Mouse (Mus musculus) ES-E14 (cell line): ENCODE results near the gene Mypop. TPM values are rescaled to one million over a fixed set of nuclear protein-coding genes. Genes with fewer than 3 reads are reported as not detected.

Source experiments
- DNase-seq: peaks from one replicate; pipeline ENCODE4 v3.0.0-alpha.2; 2013; ENCODE audit warnings: low read depth, low spot score
- H3K27ac ChIP-seq: 2 replicates; pipeline ENCODE4 v1.5.1; 2012; ENCODE audit warnings: low read depth, mild to moderate bottlenecking, low read length, moderate library complexity, mixed read lengths; ENCODE audit not compliant: poor library complexity, insufficient read depth, severe bottlenecking
- H3K36me3 ChIP-seq: 2 replicates; pipeline ENCODE4 v1.6.1; 2012; ENCODE audit warnings: mild to moderate bottlenecking, low read length, moderate library complexity, mixed read lengths; ENCODE audit not compliant: control insufficient read depth, poor library complexity, insufficient read depth, severe bottlenecking
- H3K4me1 ChIP-seq, 2 experiments: fragments of 150-350 bp in 1 of 2; sonication (generic) in 1 of 2; 2 replicates each; pipeline ENCODE4 v1.6.1; 2012; ENCODE audit warnings: low read length in 2 of 2, mild to moderate bottlenecking in 1 of 2, mixed read lengths in 1 of 2; ENCODE audit not compliant: control insufficient read depth in 2 of 2, insufficient read depth in 2 of 2, poor library complexity in 1 of 2
- H3K4me3 ChIP-seq, 2 experiments: fragments of 150-350 bp in 1 of 2; sonication (generic) in 1 of 2; 2 replicates each; pipeline ENCODE4 v1.5.1; 2012; ENCODE audit warnings: low read length in 2 of 2, low read depth in 1 of 2, mild to moderate bottlenecking in 1 of 2, mixed read lengths in 1 of 2; ENCODE audit not compliant: insufficient read depth in 1 of 2, poor library complexity in 1 of 2, severe bottlenecking in 1 of 2
- H3K9ac ChIP-seq: 2 replicates; pipeline ENCODE4 v1.6.1; 2012; ENCODE audit warnings: low read depth, mild to moderate bottlenecking, low read length, mixed read lengths; ENCODE audit not compliant: poor library complexity, insufficient read depth, severe bottlenecking
- H3K9me3 ChIP-seq: fragments of 150-350 bp; sonication (generic); 2 replicates; pipeline ENCODE4 v1.6.1; 2012; ENCODE audit warnings: low read depth, mild to moderate bottlenecking, low read length; ENCODE audit not compliant: control insufficient read depth, insufficient read depth
- CHD2 ChIP-seq: IDR thresholded peaks from 2 replicates; pipeline ENCODE4 v1.6.1; 2014; ENCODE audit warnings: mild to moderate bottlenecking, low read depth, low read length, inconsistent platforms
- HCFC1 ChIP-seq: IDR thresholded peaks from 2 replicates; pipeline ENCODE4 v1.6.1; 2012; ENCODE audit warnings: low read length, inconsistent platforms, borderline replicate concordance; ENCODE audit not compliant: insufficient read depth
- MAFK ChIP-seq: IDR thresholded peaks from 2 replicates; pipeline ENCODE4 v1.6.1; 2014; ENCODE audit warnings: mild to moderate bottlenecking, low read depth, low read length, inconsistent platforms; ENCODE audit not compliant: insufficient read depth
- ZC3H11A ChIP-seq: IDR thresholded peaks from 2 replicates; pipeline ENCODE4 v1.6.1; 2012; ENCODE audit warnings: low read depth, mild to moderate bottlenecking, inconsistent platforms, low read length, borderline replicate concordance
- ZNF384 ChIP-seq: IDR thresholded peaks from 2 replicates; pipeline ENCODE4 v1.6.1; 2012; ENCODE audit warnings: low read depth, low read length, inconsistent platforms
- in situ Hi-C, 2 experiments: fragments of 600-800 bp; cut with MboI; formaldehyde crosslinking; loops; one replicate each; pipeline ENCODE4 v1.15.1; 2025; ENCODE audit warnings: low sequenced_read_pairs in 2 of 2, inconsistent platforms in 1 of 2; ENCODE audit not compliant: unreplicated experiment in 2 of 2
- total RNA-seq: library from RNA; depleted of rRNA; stranded (reverse); fragments of 300-350 nt; gene quantifications from 2 replicates; pipeline ENCODE4 v1.2.3, GENCODE M21; 2012

The Mypop gene
- total RNA-seq, 1 experiment = 3.1 TPM

DNA sequence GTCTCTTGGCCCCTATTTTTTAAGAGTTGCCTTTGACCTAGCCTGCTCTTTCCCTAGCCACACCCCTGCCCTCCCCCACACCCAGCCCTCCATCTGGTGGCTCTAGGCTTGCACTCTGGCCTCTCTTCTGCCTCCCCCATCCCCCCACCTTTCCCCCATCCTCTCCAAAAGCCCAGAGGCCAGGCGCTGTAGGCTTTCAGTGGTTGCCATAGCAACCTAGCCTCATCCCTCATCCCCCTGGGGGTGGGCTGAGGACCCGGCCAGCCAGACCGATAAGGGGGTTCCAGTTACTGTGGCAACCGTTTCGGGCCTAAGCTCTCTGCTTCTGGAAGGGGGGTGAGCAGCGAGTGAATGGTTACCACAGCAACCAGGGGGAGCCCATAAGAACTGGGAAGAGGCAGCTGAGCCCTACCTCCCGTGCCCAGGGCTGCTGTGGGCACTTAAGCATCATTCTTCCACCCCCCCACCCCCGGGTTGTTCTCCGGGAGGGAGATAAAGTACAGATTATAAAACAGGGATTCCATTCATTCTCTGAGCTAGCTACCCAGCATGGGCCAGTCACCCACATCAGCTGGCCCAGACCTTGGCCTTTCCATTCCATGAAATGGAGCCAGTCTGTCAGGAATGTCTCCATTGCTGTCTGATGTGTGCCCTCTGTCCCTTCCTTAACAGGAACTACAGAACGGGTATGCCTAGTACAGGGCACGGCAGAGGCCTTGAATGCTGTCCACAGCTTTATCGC lies 41.1 kb upstream of the Mypop start:
- Histone ChIP-seq H3K9ac (no peak overlapping the region), H3K36me3 (no peaks in the 10 kb centered on the region), H3K4me1 (peaks cover 0 to 25% of the 10 kb centered on the region in 2 experiments; a peak in 2 of 4 replicates), H3K9me3 (no peaks in the 10 kb centered on the region), H3K4me3 (no peak overlapping the region), H3K27ac (no peak overlapping the region)
- DNase-seq = no peak
- TF ChIP-seq HCFC1 = no peak
- TF ChIP-seq CHD2 = no peak
- TF ChIP-seq ZNF384 = no peak
- no peak for TF ChIP-seq ZC3H11A
- no peak for TF ChIP-seq MAFK
- in situ Hi-C loops = no loop called here

DNA sequence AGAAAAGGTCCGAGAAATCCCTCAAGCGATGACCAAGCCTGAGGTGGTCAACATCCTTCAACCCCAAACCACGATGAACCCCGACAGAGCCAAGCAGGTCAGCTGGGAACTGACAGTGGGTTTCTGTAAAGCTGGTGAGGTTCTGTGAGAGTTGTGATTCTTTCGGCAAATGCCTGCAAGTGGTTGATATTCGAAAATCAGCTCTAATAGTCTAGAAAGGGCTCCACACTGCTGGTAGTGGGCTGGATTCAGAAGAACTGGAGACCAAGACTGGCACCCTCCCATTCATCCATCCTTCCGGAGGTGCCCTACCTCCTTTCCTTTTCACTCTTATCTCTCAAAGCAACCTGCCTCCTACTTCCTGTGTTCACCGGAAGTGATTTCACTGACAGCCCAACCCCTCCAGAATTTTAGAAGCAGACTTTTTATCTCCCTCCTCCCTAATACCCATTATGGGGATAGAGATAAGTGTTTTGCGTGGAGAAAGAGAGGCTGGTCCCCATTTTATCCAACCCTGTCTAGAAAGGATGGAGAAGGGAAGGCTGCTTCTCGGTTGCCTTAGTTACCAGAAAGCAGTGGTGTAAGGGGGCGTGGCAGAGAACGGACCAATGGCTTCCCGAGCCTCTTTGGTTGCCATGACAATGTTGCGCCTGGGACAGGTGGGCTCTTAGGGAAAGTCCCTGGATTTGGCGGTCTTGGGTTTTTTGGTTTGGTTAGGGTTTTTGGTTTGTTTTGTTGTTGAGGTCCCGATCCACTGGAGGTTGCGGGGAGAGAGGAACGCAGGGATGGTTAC lies 40.3 kb upstream of the Mypop start:
- peak; percentile 77 for DNase-seq
- Histone ChIP-seq H3K9me3 (no peaks in the 10 kb centered on the region), H3K27ac (no peak overlapping the region), H3K4me3 (peak overlapping the region in 1 of 2 experiments; percentile 1; a peak in 2 of 4 replicates), H3K4me1 (peaks cover 0 to 25% of the 10 kb centered on the region in 2 experiments; a peak in 2 of 4 replicates), H3K9ac (no peak overlapping the region), H3K36me3 (no peaks in the 10 kb centered on the region)
- TF ChIP-seq MAFK (no peak), ZNF384 (no peak), HCFC1 (no peak), ZC3H11A (no peak), CHD2 (no peak)
- in situ Hi-C loops = no loop called here

DNA sequence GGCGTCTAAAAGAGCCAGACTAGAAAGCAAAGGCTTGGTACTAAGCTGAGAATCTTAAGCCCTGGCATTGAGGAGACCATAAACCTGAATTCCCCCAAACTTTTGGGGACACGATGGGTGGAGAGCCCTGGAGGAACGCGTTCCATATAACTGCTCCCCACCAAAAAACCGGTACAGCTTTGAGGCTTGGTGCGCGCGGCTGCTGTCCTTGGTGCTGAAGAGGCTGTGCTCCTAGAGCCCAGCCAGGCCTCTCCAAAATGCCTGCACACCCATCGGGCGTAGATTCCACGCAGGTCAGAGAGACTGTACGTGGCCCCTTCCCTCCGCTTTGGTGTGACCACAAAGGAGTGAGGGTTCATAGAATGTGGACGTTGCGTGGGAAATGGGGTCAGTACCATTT lies 39.6 kb upstream of the Mypop start:
- Histone ChIP-seq H3K9ac (no peak overlapping the region), H3K4me3 (peak overlapping the region in 1 of 2 experiments; percentile 1; a peak in 1 of 4 replicates), H3K9me3 (no peaks in the 10 kb centered on the region), H3K27ac (no peak overlapping the region), H3K36me3 (no peaks in the 10 kb centered on the region), H3K4me1 (peaks cover 0 to 25% of the 10 kb centered on the region in 2 experiments; a peak in 2 of 4 replicates)
- in situ Hi-C loops = no loop called here
- no peak for DNase-seq
- TF ChIP-seq ZNF384 = no peak
- 0 out of 2 replicates have a peak, but pooled peaks have one; percentile 47 for TF ChIP-seq HCFC1

DNA sequence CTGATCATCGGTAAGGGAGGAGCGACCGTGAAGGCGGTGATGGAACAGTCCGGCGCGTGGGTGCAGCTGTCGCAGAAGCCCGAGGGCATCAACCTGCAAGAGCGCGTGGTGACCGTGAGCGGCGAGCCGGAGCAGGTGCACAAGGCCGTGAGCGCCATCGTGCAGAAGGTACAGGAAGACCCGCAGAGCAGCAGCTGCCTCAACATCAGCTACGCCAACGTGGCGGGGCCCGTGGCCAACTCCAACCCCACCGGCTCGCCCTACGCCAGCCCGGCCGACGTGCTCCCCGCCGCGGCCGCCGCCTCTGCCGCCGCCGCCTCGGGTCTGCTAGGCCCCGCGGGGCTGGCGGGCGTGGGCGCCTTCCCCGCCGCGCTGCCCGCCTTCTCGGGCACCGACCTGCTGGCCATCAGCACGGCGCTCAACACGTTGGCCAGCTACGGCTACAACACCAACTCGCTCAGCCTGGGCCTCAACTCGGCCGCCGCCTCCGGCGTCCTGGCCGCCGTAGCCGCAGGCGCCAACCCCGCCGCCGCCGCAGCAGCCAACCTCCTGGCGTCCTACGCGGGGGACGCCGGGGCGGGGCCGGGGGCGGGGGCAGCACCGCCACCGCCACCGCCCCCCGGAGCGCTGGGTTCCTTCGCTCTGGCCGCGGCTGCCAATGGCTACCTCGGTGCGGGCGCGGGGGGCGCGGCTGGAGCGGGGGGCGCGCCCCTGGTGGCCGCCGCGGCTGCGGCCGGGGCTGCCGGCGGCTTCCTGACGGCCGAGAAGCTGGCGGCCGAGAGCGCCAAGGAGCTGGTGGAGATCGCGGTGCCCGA lies 33.3 kb upstream of the Mypop start:
- DNase-seq = peak; percentile 39
- Histone ChIP-seq H3K4me1 (peaks cover 0 to 12% of the 10 kb centered on the region in 2 experiments; a peak in 2 of 4 replicates), H3K36me3 (0 out of 2 replicates have a peak, but pooled peaks cover 2% of the 10 kb centered on the region), H3K27ac (no peak overlapping the region), H3K4me3 (peak overlapping the region; percentile 68), H3K9ac (peak overlapping the region; percentile 78), H3K9me3 (no peaks in the 10 kb centered on the region)
- in situ Hi-C loops = no loop called here
- TF ChIP-seq HCFC1 (no peak), ZC3H11A (no peak)
